Mouse (Mus musculus): Measurements from ENCODE around the gene Tdrd12. TPM values are rescaled to one million over a fixed set of nuclear protein-coding genes. Genes with fewer than 3 reads are reported as not detected.
A peak's percentile ranks its signal among the peaks of the same experiment; 100 is the strongest.
"Not testable (repeated sequence)": the region's sequence is repeated elsewhere in the genome, so short reads cannot be mapped to it uniquely, and the experiment has no call there.

The Tdrd12 gene
- total RNA-seq, 4 experiments from 2014 or later: 0.23 to 1.7 (median 1.2) TPM

GRCm38 (mm10) chr7:35555224-35556204, 18.0 kb upstream of the Tdrd12 start:
- peak; percentile 79 to 86 for DNase-seq (ENCODE audit: low spot score in 2 of 2)

DNA sequence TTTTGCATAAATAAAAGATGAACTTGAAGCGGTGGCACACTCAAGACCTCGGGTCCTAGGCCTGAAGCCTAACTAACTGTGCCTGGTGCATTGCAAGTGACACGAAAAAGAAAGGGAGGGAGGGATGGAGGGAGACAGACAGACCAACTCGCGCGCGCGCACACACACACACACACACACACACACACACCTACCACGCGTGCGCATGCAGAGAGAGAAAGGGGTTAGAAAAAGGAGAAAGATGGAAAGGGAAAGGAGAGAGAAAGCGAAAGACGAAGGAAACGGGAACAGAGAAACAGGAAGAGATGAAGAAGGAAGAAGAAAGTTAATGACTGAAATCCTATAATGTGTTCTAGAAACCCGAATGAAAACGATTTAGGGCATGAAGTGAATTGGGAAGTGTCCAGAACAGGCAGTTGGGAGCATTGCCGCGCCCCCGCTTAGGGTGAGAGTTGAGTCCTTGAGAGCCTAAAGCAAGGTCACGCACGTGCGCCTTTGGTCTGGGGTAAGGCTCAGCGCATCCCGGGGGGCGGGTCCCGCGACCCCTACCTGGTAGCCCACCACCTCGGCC, 17.1 kb upstream of the Tdrd12 start:
- peak; percentile 25 to 28 for DNase-seq (ENCODE audit: low spot score in 2 of 2)

DNA sequence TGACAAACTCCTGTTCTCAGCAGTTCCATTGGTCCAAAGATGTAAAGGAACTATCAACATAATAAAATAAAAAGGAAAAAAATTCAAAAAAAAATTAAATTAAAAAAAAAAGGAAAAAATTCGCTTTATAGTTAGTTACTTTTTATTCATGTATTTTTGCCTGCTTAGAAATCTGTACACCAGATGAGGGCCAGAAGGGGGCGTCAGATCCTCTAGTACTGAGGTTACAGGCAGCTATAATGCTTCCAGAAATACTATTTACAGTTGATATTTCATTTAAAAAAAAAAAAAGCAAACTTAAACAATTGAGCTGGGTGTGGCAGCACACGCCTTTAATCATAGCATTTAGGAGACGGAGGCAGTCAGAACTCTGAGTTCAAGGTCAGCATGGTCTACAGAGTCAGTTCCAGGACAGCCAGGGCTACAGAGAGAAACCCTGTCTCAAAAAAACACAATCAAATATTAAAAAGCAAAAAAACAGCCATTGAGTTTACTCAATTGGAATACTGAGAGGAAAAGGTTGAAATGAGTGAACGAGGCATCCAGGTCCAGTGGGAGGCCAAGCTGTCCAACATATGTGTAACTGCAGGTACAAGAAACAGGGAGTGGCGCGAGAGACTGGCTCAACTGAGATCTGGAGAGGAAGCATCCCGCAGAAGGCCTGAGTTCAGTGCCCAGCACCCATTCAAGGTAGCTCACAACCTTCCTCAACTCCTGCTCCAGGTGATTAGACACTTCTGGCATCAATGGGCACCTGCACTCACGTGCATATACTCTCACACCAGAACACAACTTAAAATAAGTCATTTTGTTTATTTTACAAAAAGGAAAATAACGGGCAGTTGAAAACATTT, 16.4 kb upstream of the Tdrd12 start:
- DNase-seq (ENCODE audit: low spot score in 2 of 2): peak in 1 of 2 experiments; percentile 31

GRCm38 (mm10) chr7:35545881-35546280, 8.3 kb upstream of the Tdrd12 start:
- peak; percentile 47 to 58 for DNase-seq (ENCODE audit: low spot score in 2 of 2)

- no peak for DNase-seq (ENCODE audit: low spot score in 2 of 2)
These were observed 1.6 kb downstream of the Tdrd12 start for GRCm38 (mm10) chr7:35535750-35536512.

DNA sequence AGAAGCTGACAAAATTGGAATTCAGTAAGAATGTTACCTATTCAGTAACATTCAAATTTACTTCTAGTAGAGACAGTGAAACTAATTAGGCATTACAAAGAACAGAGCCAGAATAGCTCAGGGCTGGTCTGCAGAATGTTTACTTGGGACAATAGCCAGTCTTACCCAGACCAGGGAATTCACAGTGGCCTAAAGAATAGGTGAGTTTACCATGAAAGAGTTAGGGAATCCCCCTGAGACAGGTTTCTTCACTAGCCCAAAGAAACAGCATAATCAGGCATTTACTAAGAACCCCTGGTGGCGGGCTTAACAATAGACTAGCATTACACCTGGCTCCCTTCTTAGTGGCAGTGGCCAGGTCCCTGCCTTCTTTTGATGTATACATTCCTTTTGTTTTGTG, 7.0 kb downstream of the Tdrd12 start:
- DNase-seq (ENCODE audit: low spot score in 2 of 2): not testable (repeated sequence)

DNA sequence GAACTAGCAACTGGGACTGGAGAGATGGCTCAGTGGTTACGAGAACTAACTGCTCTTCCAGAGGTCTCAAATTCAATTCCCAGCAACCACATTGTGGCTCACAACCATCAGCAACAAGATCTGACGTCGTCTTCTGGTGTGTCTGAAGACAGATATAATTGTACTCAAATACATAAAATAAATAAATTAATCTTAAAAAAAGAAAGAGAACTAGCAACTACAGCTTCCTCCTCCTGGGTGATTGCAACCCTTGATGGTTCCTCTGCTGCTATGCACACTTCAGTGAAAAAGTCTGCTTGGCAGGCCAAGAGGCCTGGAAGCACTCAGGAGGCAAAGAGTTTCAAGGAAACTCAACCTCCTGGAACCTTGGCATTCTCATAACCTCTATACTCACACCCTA, 7.5 kb downstream of the Tdrd12 start:
- DNase-seq (ENCODE audit: low spot score in 2 of 2): no peak

DNA sequence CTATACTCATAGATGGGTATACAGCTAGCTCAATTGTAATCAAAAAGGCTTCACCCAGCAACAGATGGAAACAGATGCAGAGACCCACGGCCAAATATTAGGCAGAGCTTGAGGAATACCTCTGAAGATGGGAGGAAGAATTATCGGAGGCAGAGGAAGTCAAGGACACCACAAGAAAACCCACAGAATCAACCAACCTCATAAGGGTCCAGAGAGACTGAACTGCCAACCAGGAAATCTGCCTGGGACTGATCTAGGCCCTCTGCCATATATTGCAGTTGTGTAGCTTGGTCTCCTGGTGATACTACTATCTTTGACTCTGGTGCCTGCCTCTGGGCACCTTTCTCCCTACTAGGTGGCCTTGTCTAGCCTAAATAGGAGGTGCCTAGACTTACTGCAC, 10.8 kb downstream of the Tdrd12 start:
- no peak for DNase-seq (ENCODE audit: low spot score in 2 of 2)

DNA sequence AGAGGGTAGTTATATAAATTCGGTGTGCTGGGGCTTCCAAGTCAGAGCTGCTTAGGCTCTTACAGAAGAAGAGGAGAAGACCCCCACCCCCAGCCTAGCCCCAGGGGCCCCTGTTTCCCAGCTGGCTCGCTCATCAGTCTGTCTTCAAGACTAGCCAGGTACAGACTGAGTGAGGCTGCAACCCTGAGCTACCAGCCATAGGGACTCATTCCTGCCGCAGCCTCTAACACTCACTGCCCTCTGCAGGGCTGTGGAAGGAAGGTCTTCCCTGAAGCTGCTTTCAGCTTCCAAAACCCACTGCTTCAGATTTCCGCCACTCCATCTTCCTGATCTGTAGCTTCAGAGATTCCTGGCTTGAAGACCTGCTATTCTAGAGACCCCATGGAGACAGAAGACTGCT, 35.5 kb downstream of the Tdrd12 start:
- DNase-seq (ENCODE audit: low spot score in 2 of 2): no peak

GRCm38 (mm10) chr7:35497516-35497915, 40.0 kb downstream of the Tdrd12 start:
- peak; percentile 19 to 29 for DNase-seq (ENCODE audit: low spot score in 2 of 2)

DNA sequence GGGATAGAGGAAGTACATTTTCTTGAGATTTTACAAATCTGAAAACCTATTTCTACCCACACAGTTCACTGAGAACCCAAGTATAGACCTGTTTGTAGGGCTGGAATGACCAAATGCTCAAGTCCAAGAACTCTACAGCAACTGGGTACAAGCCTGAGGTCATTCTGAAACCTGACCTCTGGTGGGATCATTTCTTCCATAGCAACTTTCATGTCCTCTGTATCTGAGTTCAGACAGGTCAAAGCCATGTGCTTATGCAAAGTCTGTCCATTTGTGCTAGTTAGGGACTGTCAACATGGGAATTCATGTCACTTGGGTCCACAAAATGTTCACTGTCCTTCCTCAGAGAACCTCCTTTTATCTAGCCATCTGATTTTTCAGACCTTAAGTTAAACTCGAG, 46.5 kb downstream of the Tdrd12 start:
- DNase-seq (ENCODE audit: low spot score in 2 of 2): no peak

- no peak for DNase-seq (ENCODE audit: low spot score in 2 of 2)
These were observed 47.4 kb downstream of the Tdrd12 start for GRCm38 (mm10) chr7:35490186-35490585.

- DNase-seq (ENCODE audit: low spot score in 2 of 2): no peak
These were observed 51.0 kb downstream of the Tdrd12 start for GRCm38 (mm10) chr7:35486553-35486952.

GRCm38 (mm10) chr7:35485126-35485525, 52.4 kb downstream of the Tdrd12 start:
- DNase-seq (ENCODE audit: low spot score in 2 of 2): no peak

GRCm38 (mm10) chr7:35476457-35476856, 61.1 kb downstream of the Tdrd12 start:
- DNase-seq (ENCODE audit: low spot score in 2 of 2): no peak

GRCm38 (mm10) chr7:35470794-35471193, 66.8 kb downstream of the Tdrd12 start:
- DNase-seq (ENCODE audit: low spot score in 2 of 2): no peak

DNA sequence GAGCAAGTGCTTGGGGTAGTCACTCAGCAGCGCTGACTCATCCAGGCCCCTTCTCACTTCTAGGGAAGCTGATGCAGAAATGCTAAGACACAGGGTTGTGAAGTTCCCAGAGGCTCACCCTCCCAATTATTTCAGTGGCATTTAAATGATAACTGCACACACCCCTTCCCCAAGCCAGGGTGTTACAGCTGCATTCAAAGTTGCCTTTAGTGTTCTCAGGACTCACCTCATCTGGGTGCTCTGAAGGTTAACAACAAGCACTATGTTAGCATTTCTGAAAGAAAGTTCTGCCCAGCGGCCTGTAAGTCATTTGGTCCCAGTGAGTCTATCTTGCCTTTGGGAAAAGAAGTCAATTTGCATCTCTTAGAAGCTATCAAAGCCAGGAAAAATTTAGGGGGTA, 69.7 kb downstream of the Tdrd12 start:
- DNase-seq (ENCODE audit: low spot score in 2 of 2): no peak

GRCm38 (mm10) chr7:35465027-35465426, 72.5 kb downstream of the Tdrd12 start:
- peak in 1 of 2 experiments; percentile 15 for DNase-seq (ENCODE audit: low spot score in 2 of 2)

- no peak for DNase-seq (ENCODE audit: low spot score in 2 of 2)
These were observed 76.6 kb downstream of the Tdrd12 start for GRCm38 (mm10) chr7:35460971-35461370.

DNA sequence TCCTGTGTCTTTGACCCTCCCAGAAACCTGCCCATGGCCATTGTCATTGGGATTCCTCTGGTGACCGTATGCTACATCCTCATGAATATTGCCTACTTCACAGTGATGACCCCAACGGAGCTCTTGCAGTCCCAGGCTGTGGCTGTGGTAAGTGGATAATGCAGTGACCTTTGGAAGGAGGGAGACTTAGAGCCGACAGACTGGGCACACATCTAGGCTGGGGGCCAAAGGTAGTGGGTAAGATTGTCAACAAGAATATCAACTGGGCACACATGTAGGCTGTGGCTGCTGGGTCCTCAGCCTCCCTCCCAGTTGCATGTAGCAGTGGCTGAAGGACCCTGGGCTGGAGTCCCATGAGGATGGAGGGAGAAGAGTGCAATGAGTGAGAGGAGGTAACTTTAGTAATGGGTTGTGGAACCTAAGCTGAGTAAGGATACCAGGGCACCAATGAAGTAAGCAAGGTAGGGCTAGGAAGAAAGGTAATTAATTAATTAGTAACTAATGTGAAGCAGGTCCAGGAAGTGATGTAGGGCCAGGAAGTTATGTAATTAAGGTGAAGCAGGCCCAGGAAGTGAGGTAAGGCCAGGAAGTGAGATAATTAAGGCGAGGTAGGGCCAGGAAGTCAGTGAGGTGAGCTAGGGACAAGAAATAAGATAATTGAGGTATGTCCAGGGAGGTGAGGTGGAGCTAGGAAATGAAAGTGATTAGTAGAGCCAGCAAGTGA, 81.3 kb downstream of the Tdrd12 start:
- no peak for DNase-seq (ENCODE audit: low spot score in 2 of 2)
